Mouse (Mus musculus) CH12.LX (cell line): ENCODE results near the gene Clip3.

Source experiments
- CHD2 ChIP-seq: IDR thresholded peaks from 2 replicates; pipeline ENCODE4 v1.6.1; 2011; ENCODE audit warnings: low read length, improper control_type of control experiment
- CTCF ChIP-seq, 2 experiments: IDR thresholded peaks in 1 of 2; conservative IDR thresholded peaks in 1 of 2; 2 replicates each; pipeline ENCODE4 v1.5.1; 2011 to 2012; ENCODE audit warnings: low read depth in 2 of 2, low read length in 2 of 2, improper control_type of control experiment in 1 of 2, inconsistent platforms in 1 of 2, mild to moderate bottlenecking in 1 of 2, moderate library complexity in 1 of 2
- E2F4 ChIP-seq: IDR thresholded peaks from 2 replicates; pipeline ENCODE4 v1.6.1; 2011; ENCODE audit warnings: low read depth, low read length, improper control_type of control experiment; ENCODE audit not compliant: insufficient replicate concordance
- ELF1 ChIP-seq: IDR thresholded peaks from 2 replicates; pipeline ENCODE4 v1.6.1; 2014; ENCODE audit warnings: low read depth, mild to moderate bottlenecking, inconsistent platforms, low read length, improper control_type of control experiment
- EP300 ChIP-seq: IDR thresholded peaks from 2 replicates; pipeline ENCODE4 v1.6.1; 2011; ENCODE audit warnings: low read length, improper control_type of control experiment
- ETS1 ChIP-seq: conservative IDR thresholded peaks from 2 replicates; pipeline ENCODE4 v1.6.1; 2012; ENCODE audit warnings: low read depth, mild to moderate bottlenecking, inconsistent platforms, low read length, improper control_type of control experiment, moderate library complexity
- IRF4 ChIP-seq: IDR thresholded peaks from 2 replicates; pipeline ENCODE4 v1.6.1; 2014; ENCODE audit warnings: low read depth, mild to moderate bottlenecking, inconsistent platforms, low read length, improper control_type of control experiment
- MYC ChIP-seq: IDR thresholded peaks from 2 replicates; pipeline ENCODE4 v1.6.1; 2011; ENCODE audit warnings: low read depth, mild to moderate bottlenecking, improper control_type of control experiment, low read length
- POLR2A ChIP-seq: IDR thresholded peaks from 2 replicates; pipeline ENCODE4 v1.6.1; 2011; ENCODE audit warnings: low read depth, mild to moderate bottlenecking, improper control_type of control experiment, low read length
- ZC3H11A ChIP-seq: IDR thresholded peaks from 2 replicates; pipeline ENCODE4 v1.6.1; 2012; ENCODE audit warnings: low read depth, mild to moderate bottlenecking, inconsistent platforms, low read length, improper control_type of control experiment
- ZMIZ1 ChIP-seq: IDR thresholded peaks from 2 replicates; pipeline ENCODE4 v1.6.1; 2012; ENCODE audit warnings: low read depth, mild to moderate bottlenecking, inconsistent platforms, low read length, improper control_type of control experiment

DNA sequence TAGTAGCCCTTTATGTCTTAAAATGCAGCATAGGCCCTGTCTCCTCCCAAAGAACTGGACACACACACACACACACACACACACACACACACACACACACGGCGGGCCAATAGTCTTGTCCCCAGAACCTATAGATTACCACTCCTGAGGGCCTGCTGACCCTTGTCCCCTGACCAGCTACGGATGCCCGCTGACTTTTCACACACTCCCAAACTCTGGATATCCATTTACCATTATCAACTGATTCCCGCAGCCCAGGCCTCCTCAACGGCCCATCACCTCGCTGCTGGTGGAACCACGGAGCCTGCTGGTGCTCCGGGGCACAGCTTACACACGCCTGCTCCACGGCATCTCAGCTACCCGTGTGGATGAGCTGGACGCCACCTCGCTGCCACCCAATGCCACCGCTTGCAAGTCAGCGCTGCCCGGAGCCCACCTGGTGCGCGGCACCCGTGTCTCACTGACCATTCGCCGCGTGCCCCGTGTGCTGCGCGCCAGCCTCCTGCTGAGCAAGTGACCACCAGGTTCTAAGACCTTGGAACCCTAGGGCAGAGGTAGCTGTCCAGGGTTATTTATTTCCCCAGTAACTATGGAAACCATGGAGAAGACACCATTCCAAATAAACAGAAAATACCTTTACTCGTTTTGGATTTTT lies 22.3 kb downstream of the Clip3 start:
- TF ChIP-seq ZC3H11A (no peak), CTCF (conservative IDR thresholded peaks at IDR 0.05 in 1 of 2, IDR thresholded peaks at IDR 0.05 in 1 of 2; ENCODE audit: low read depth in 2 of 2, low read length in 2 of 2) (no peak), E2F4 (no peak), POLR2A (no peak), ETS1 (no peak), ELF1 (no peak), EP300 (no peak), ZMIZ1 (no peak), MYC (no peak), CHD2 (no peak), IRF4 (no peak)
